Mouse (Mus musculus) stomach, embryonic 15.5 days (tissue): ENCODE measurements around the gene Myl7. TPM values are rescaled to one million over a fixed set of nuclear protein-coding genes. Genes with fewer than 3 reads are reported as not detected.
"Not testable (repeated sequence)": the region's sequence is repeated elsewhere in the genome, so short reads cannot be mapped to it uniquely, and the experiment has no call there.

Experiments
- ATAC-seq: fragments of 200-750 bp; cut with Nextera tagmentation; 2 replicates; pipeline ENCODE4 v1.8.0; 2017; ENCODE audit warnings: low read depth, moderate number of reproducible peaks, moderate TSS enrichment; ENCODE audit not compliant: insufficient read depth, low FRiP score
- H3K27ac ChIP-seq: fragments of 300-500 bp; sonication (generic); 2 replicates; pipeline ENCODE4 v1.5.1; 2015; ENCODE audit warnings: mild to moderate bottlenecking, inconsistent platforms
- H3K27me3 ChIP-seq: fragments of 300-500 bp; sonication (generic); replicated peaks from 2 replicates; pipeline ENCODE4 v1.6.1; 2015; ENCODE audit warnings: inconsistent platforms
- H3K36me3 ChIP-seq: fragments of 300-500 bp; sonication (generic); 2 replicates; pipeline ENCODE4 v1.6.1; 2015; ENCODE audit warnings: inconsistent platforms
- H3K4me1 ChIP-seq: fragments of 300-500 bp; sonication (generic); 2 replicates; pipeline ENCODE4 v1.6.1; 2015; ENCODE audit warnings: inconsistent platforms
- H3K4me2 ChIP-seq: fragments of 300-500 bp; sonication (generic); 2 replicates; pipeline ENCODE4 v1.6.1; 2015; ENCODE audit warnings: mild to moderate bottlenecking, inconsistent platforms
- H3K4me3 ChIP-seq: fragments of 300-500 bp; sonication (generic); replicated peaks from 2 replicates; pipeline ENCODE4 v1.5.1; 2015; ENCODE audit warnings: inconsistent platforms
- H3K9ac ChIP-seq: fragments of 300-500 bp; sonication (generic); 2 replicates; pipeline ENCODE4 v1.6.1; 2015; ENCODE audit warnings: inconsistent platforms
- H3K9me3 ChIP-seq: fragments of 300-500 bp; sonication (generic); 2 replicates; pipeline ENCODE4 v1.6.1; 2016; ENCODE audit warnings: inconsistent platforms
- WGBS: fragments of 180-500 bp; shearing (Covaris S2); methylation state at CpG from one replicate; pipeline ENCODE4 v1.1.7; 2015; 5-methylcytosine and 5-hydroxymethylcytosine counted together
- polyA plus RNA-seq: library from polyadenylated mRNA; unstranded; fragments of >200 nt; fragmentation: Nextera tagmentation; extraction: Ambion mirVana; gene quantifications from 2 replicates; pipeline ENCODE4 v1.2.1, GENCODE M21; 2015

The Myl7 gene
- 25.2 and 30.7 TPM in 2 replicates for polyA plus RNA-seq

GRCm38 (mm10) chr11:5898531-5898930, at the start of gene Myl7:
Gene Myl7 (minus strand): TSS chr11:5898782.
- H3K9me3 ChIP-seq: no peaks in the 10 kb centered on the region
- H3K27me3 ChIP-seq: no peaks in the 10 kb centered on the region
- peak; percentile 44; the same call in 1 of the 2 replicates for ATAC-seq
- H3K4me1 ChIP-seq: peaks cover 30% of the 10 kb centered on the region
- no peak within 1 kb of the TSS for H3K9ac ChIP-seq
- WGBS: 52% methylated on average over 5 of the region's 5 CpGs
- H3K4me2 ChIP-seq: peak within 1 kb of the TSS; percentile 11; the same call in 1 of the 2 replicates
- no peak within 1 kb of the TSS for H3K27ac ChIP-seq
- H3K36me3 ChIP-seq: no peaks in the 10 kb centered on the region
- no peak within 1 kb of the TSS for H3K4me3 ChIP-seq

GRCm38 (mm10) chr11:5947796-5948195, 49.2 kb upstream of the Myl7 start:
- Histone ChIP-seq H3K9ac (no peak overlapping the region), H3K36me3 (no peaks in the 10 kb centered on the region), H3K27ac (no peak overlapping the region), H3K9me3 (no peaks in the 10 kb centered on the region), H3K4me1 (peaks cover 8% of the 10 kb centered on the region; the same call in 1 of the 2 replicates), H3K27me3 (no peaks in the 10 kb centered on the region), H3K4me2 (no peak overlapping the region), H3K4me3 (no peak overlapping the region)
- ATAC-seq: no peak
- WGBS: 31% methylated on average over 4 of the region's 4 CpGs

GRCm38 (mm10) chr11:5945096-5945495, 46.5 kb upstream of the Myl7 start:
- Histone ChIP-seq H3K9ac (no peak overlapping the region), H3K9me3 (no peaks in the 10 kb centered on the region), H3K27me3 (no peaks in the 10 kb centered on the region), H3K4me2 (no peak overlapping the region), H3K27ac (no peak overlapping the region), H3K36me3 (no peaks in the 10 kb centered on the region), H3K4me3 (no peak overlapping the region), H3K4me1 (peaks cover 8% of the 10 kb centered on the region; the same call in 1 of the 2 replicates)
- 64% methylated on average over 2 of the region's 2 CpGs for WGBS
- ATAC-seq: no peak

- H3K27ac ChIP-seq: no peak overlapping the region
- H3K4me3 ChIP-seq: no peak overlapping the region
- ATAC-seq: no peak
- H3K27me3 ChIP-seq: no peaks in the 10 kb centered on the region
- no peak overlapping the region for H3K9ac ChIP-seq
- H3K36me3 ChIP-seq: no peaks in the 10 kb centered on the region
- H3K4me2 ChIP-seq: no peak overlapping the region
- H3K9me3 ChIP-seq: no peaks in the 10 kb centered on the region
- 71% methylated on average over 6 of the region's 6 CpGs for WGBS
- peaks cover 1% of the 10 kb centered on the region; the same call in 1 of the 2 replicates for H3K4me1 ChIP-seq
Observed at GRCm38 (mm10) chr11:5942966-5943365, 44.4 kb upstream of the Myl7 start.

GRCm38 (mm10) chr11:5934531-5934930, 35.9 kb upstream of the Myl7 start:
- not testable (repeated sequence) for H3K27me3 ChIP-seq, H3K9ac ChIP-seq, H3K27ac ChIP-seq, H3K4me2 ChIP-seq, ATAC-seq, H3K9me3 ChIP-seq, H3K4me1 ChIP-seq, H3K36me3 ChIP-seq, H3K4me3 ChIP-seq
- WGBS: 93% methylated on average over 11 of the region's 11 CpGs

GRCm38 (mm10) chr11:5931947-5932346, 33.4 kb upstream of the Myl7 start:
- not testable (repeated sequence) for H3K9ac ChIP-seq, H3K27me3 ChIP-seq, H3K4me3 ChIP-seq, H3K4me2 ChIP-seq, ATAC-seq, H3K36me3 ChIP-seq, H3K4me1 ChIP-seq, H3K27ac ChIP-seq, H3K9me3 ChIP-seq
- WGBS: 85% methylated on average over 6 of the region's 6 CpGs

GRCm38 (mm10) chr11:5930578-5930977, 32.0 kb upstream of the Myl7 start:
- Histone ChIP-seq H3K27ac (no peak overlapping the region), H3K36me3 (no peaks in the 10 kb centered on the region), H3K27me3 (no peaks in the 10 kb centered on the region), H3K4me2 (no peak overlapping the region), H3K4me3 (no peak overlapping the region), H3K9me3 (no peaks in the 10 kb centered on the region), H3K9ac (no peak overlapping the region), H3K4me1 (no peaks in the 10 kb centered on the region)
- whole genome bisulfite sequencing: 74% methylated on average over 1 of the region's 1 CpGs
- no peak for ATAC-seq

- Histone ChIP-seq H3K27me3 (no peaks in the 10 kb centered on the region), H3K4me2 (no peak overlapping the region), H3K27ac (no peak overlapping the region), H3K4me3 (no peak overlapping the region), H3K36me3 (no peaks in the 10 kb centered on the region), H3K4me1 (no peaks in the 10 kb centered on the region), H3K9me3 (no peaks in the 10 kb centered on the region), H3K9ac (no peak overlapping the region)
- WGBS: 80% methylated on average over 3 of the region's 3 CpGs
- ATAC-seq: no peak
Observed at GRCm38 (mm10) chr11:5926696-5927220, 28.2 kb upstream of the Myl7 start.

GRCm38 (mm10) chr11:5924699-5925098, 26.1 kb upstream of the Myl7 start:
- no peak for ATAC-seq
- Histone ChIP-seq H3K4me1 (no peaks in the 10 kb centered on the region), H3K4me3 (no peak overlapping the region), H3K36me3 (no peaks in the 10 kb centered on the region), H3K4me2 (no peak overlapping the region), H3K9ac (no peak overlapping the region), H3K27ac (no peak overlapping the region), H3K9me3 (no peaks in the 10 kb centered on the region), H3K27me3 (no peaks in the 10 kb centered on the region)
- WGBS: 59% methylated on average over 8 of the region's 8 CpGs

- Histone ChIP-seq H3K4me3 (no peak overlapping the region), H3K9me3 (no peaks in the 10 kb centered on the region), H3K4me2 (peak overlapping the region; percentile 24; the same call in 1 of the 2 replicates), H3K27me3 (no peaks in the 10 kb centered on the region), H3K36me3 (no peaks in the 10 kb centered on the region), H3K9ac (no peak overlapping the region), H3K27ac (no peak overlapping the region), H3K4me1 (no peaks in the 10 kb centered on the region)
- WGBS: 35% methylated on average over 17 of the region's 17 CpGs
- no peak for ATAC-seq
Observed at GRCm38 (mm10) chr11:5920323-5920960, 21.9 kb upstream of the Myl7 start.

GRCm38 (mm10) chr11:5919606-5920005, 21.0 kb upstream of the Myl7 start:
- WGBS: 91% methylated on average over 4 of the region's 4 CpGs
- ATAC-seq: peak; percentile 43; the same call in 1 of the 2 replicates
- H3K27ac ChIP-seq: no peak overlapping the region
- no peaks in the 10 kb centered on the region for H3K36me3 ChIP-seq
- no peaks in the 10 kb centered on the region for H3K9me3 ChIP-seq
- H3K4me3 ChIP-seq: no peak overlapping the region
- no peaks in the 10 kb centered on the region for H3K27me3 ChIP-seq
- H3K4me2 ChIP-seq: no peak overlapping the region
- H3K4me1 ChIP-seq: no peaks in the 10 kb centered on the region
- H3K9ac ChIP-seq: no peak overlapping the region

- no peak overlapping the region for H3K4me3 ChIP-seq
- no peaks in the 10 kb centered on the region for H3K9me3 ChIP-seq
- H3K27me3 ChIP-seq: no peaks in the 10 kb centered on the region
- H3K27ac ChIP-seq: no peak overlapping the region
- no peak overlapping the region for H3K4me2 ChIP-seq
- ATAC-seq: no peak
- no peaks in the 10 kb centered on the region for H3K4me1 ChIP-seq
- no peaks in the 10 kb centered on the region for H3K36me3 ChIP-seq
- H3K9ac ChIP-seq: no peak overlapping the region
- WGBS: 69% methylated on average over 2 of the region's 2 CpGs
Observed at GRCm38 (mm10) chr11:5918111-5918510, 19.5 kb upstream of the Myl7 start.
